Mouse (Mus musculus) liver, embryonic 16.5 days (tissue): ENCODE results near the gene Serinc4. TPM values are rescaled to one million over a fixed set of nuclear protein-coding genes. Genes with fewer than 3 reads are reported as not detected.

ENCODE experiments used
- ATAC-seq: fragments of 200-750 bp; cut with Nextera tagmentation; 2 replicates; pipeline ENCODE4 v1.8.0; 2017; ENCODE audit warnings: low read depth, mild to moderate bottlenecking, moderate number of reproducible peaks, moderate library complexity
- H3K27ac ChIP-seq: fragments of 300-500 bp; sonication (generic); 2 replicates; pipeline ENCODE4 v1.5.1; 2014; ENCODE audit warnings: mild to moderate bottlenecking, low read length
- H3K27me3 ChIP-seq: fragments of 300-500 bp; sonication (generic); 2 replicates; pipeline ENCODE4 v1.6.1; 2014; ENCODE audit warnings: low read depth, low read length, mixed read lengths; ENCODE audit not compliant: control insufficient read depth, insufficient read depth
- H3K36me3 ChIP-seq: fragments of 300-500 bp; sonication (generic); 2 replicates; pipeline ENCODE4 v1.6.1; 2014; ENCODE audit warnings: mild to moderate bottlenecking; ENCODE audit not compliant: control insufficient read depth, insufficient read depth
- H3K4me1 ChIP-seq: fragments of 300-500 bp; sonication (generic); 2 replicates; pipeline ENCODE4 v1.6.1; 2014; ENCODE audit warnings: low read depth, low read length, mixed read lengths; ENCODE audit not compliant: control insufficient read depth
- H3K4me2 ChIP-seq: fragments of 300-500 bp; sonication (generic); 2 replicates; pipeline ENCODE4 v1.6.1; 2014; ENCODE audit warnings: low read depth, low read length, mixed read lengths
- H3K4me3 ChIP-seq: fragments of 300-500 bp; sonication (generic); 2 replicates; pipeline ENCODE4 v1.5.1; 2014; ENCODE audit warnings: low read depth, mild to moderate bottlenecking, low read length
- H3K9ac ChIP-seq: fragments of 300-500 bp; sonication (generic); 2 replicates; pipeline ENCODE4 v1.6.1; 2014; ENCODE audit warnings: low read depth, low read length
- H3K9me3 ChIP-seq: fragments of 300-500 bp; sonication (generic); replicated peaks from 2 replicates; pipeline ENCODE4 v1.6.1; 2016; ENCODE audit warnings: low read length; ENCODE audit not compliant: control insufficient read depth
- WGBS: fragments of 180-500 bp; shearing (Covaris S2); extraction: QIAGEN DNeasy Blood & Tissue Kit; methylation state at CpG from one replicate; pipeline ENCODE4 v1.1.7; 2014; ENCODE audit not compliant: insufficient replicate concordance; 5-methylcytosine and 5-hydroxymethylcytosine counted together
- polyA plus RNA-seq: library from polyadenylated mRNA; unstranded; fragments of >200 nt; fragmentation: Nextera tagmentation; extraction: Ambion mirVana; gene quantifications from 2 replicates; pipeline ENCODE4 v1.2.1, GENCODE M21; 2015

The Serinc4 gene
- polyA plus RNA-seq, 1 experiment from 2014 or later = 0.05 TPM

DNA sequence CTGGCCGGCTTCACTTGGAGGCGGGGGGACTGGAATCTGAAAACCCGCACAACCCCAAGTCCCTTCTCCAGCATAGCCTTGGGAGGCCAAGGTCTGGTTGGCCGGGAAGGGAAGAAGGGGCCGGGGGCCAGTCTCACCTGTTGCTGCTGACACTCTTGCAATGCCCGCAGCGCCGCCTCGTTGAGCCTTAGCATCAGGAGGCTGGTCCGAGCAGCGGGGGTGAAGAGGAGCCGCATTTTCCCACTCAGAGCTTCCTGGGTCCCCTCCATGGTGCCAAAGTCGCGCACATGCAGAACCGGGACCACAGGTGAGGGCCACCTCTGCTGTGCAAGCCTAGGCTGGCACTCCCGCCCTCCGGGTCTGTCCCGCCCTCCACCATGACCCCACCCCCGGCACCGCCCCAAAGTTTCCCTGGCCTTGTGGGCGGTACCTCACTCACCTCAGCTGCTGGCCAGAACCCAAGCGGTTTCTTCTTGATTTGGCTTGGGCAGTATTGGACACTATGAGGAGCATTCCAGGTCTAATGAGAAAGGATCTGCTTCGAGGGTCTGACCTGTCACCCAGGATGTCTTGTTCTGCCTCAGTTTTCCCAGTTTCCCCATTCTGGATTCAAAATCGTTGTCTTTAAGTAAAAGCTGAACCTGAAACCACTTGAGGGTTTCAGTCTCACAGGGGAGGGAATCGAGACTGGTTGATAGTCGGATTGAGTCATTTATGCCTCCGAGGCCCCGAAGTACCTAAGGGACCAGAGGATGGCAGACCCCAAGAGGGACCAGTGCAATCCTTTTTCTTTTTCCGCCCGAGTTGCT lies 14.1 kb downstream of the Serinc4 start:
- Histone ChIP-seq H3K4me3 (peak overlapping the region; percentile 62), H3K36me3 (peaks cover 10% of the 10 kb centered on the region), H3K27me3 (peaks cover 12% of the 10 kb centered on the region), H3K4me2 (peak overlapping the region; percentile 92), H3K27ac (peak overlapping the region; percentile 48; the same call in 1 of the 2 replicates), H3K9me3 (no peaks in the 10 kb centered on the region), H3K9ac (peak overlapping the region; percentile 54), H3K4me1 (peaks cover 16% of the 10 kb centered on the region)
- ATAC-seq = peak; percentile 97
- WGBS = 3% methylated on average over 30 of the region's 30 CpGs

DNA sequence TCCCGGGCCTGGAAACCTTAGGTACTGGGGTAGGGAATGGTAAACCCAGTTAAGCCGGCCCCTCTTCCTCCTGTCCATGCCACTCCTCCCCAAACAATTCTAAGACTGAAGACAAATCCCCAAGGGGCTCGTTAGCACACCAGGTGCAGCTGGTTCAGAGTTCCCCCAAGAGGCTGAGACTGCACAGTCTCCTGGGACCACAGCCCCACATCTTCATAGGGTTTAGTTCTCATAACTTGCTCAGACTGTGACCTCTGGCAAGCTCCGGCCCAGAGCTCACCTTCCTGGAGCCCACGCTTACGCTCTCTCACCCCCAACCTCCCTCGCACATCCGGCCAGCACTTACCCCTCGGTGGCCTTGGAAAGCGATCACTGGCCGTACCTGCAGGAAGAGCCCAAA lies 14.8 kb downstream of the Serinc4 start:
- H3K9ac ChIP-seq = peak overlapping the region; percentile 49; the same call in 1 of the 2 replicates
- no peaks in the 10 kb centered on the region for H3K9me3 ChIP-seq
- peaks cover 15% of the 10 kb centered on the region for H3K36me3 ChIP-seq
- peaks cover 16% of the 10 kb centered on the region for H3K4me1 ChIP-seq
- peaks cover 12% of the 10 kb centered on the region for H3K27me3 ChIP-seq
- ATAC-seq = peak; percentile 23
- no peak overlapping the region for H3K27ac ChIP-seq
- H3K4me3 ChIP-seq = peak overlapping the region; percentile 62
- H3K4me2 ChIP-seq = peak overlapping the region; percentile 92
- 14% methylated on average over 11 of the region's 11 CpGs for WGBS

DNA sequence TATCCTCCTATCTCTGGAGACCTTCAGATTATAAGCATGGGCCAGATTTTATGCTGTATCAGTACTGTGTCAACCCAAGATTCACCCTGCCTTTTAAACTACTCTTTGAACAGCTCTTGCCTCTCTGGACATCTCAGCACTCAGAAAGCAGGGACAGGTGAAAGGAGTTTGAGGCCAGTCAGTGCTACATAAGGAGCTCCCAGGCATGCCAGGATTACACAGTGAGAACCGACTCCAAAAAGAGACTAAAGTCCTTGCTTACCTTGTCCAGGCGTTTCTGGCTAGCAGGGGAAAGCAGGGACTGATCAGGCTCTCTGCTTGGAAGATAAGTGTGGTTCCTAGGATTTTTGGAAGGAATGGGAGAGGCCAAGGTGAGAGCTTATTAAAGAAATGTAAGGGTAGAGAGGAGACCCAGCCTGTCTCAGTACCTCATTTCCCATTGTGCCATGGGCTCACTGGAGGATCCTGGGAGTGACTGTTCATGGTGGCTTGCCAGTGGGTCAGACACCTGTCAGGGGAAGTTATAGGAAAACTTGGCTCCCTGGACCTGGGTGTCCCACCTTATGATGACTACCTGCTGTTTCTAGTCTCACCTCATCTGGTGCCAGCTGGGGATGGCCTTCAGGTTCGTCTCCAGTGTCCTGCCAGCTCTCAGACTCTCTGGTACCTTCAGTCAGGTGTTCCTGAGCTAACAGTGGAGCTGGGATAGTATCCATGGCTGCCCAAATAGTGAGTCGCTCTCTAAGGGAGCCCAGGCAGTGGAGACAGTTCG lies 15.6 kb downstream of the Serinc4 start:
- no peak overlapping the region for H3K4me3 ChIP-seq
- H3K27ac ChIP-seq = no peak overlapping the region
- 44% methylated on average over 5 of the region's 5 CpGs for WGBS
- H3K9ac ChIP-seq = no peak overlapping the region
- no peak overlapping the region for H3K4me2 ChIP-seq
- H3K27me3 ChIP-seq = peaks cover 12% of the 10 kb centered on the region
- no peak for ATAC-seq
- H3K36me3 ChIP-seq = peaks cover 15% of the 10 kb centered on the region
- peaks cover 16% of the 10 kb centered on the region for H3K4me1 ChIP-seq
- H3K9me3 ChIP-seq = no peaks in the 10 kb centered on the region

DNA sequence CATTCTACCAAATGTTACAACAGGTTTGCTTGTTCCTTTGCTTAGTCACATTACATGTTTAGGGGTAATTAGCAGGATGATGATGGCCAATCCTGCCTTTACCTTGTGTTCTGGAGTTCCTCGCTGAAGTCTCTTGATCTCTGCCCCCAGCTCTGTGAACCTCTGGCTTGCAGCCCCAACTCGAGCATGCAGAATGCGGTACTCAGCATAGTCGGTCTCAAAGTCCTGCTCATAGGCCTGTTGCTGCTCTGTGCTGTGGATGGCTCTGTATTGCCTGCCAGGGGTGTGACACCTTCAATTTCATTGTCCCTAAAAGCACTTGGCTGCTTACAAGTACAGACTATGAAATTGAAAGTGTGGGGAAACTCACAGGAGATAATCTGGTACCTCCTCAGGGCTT lies 16.8 kb downstream of the Serinc4 start:
- Histone ChIP-seq H3K27ac (no peak overlapping the region), H3K4me3 (no peak overlapping the region), H3K4me1 (peaks cover 16% of the 10 kb centered on the region), H3K27me3 (peaks cover 12% of the 10 kb centered on the region), H3K9ac (no peak overlapping the region), H3K9me3 (no peaks in the 10 kb centered on the region), H3K4me2 (no peak overlapping the region), H3K36me3 (peaks cover 23% of the 10 kb centered on the region)
- 62% methylated on average over 4 of the region's 4 CpGs for WGBS
- ATAC-seq = no peak

DNA sequence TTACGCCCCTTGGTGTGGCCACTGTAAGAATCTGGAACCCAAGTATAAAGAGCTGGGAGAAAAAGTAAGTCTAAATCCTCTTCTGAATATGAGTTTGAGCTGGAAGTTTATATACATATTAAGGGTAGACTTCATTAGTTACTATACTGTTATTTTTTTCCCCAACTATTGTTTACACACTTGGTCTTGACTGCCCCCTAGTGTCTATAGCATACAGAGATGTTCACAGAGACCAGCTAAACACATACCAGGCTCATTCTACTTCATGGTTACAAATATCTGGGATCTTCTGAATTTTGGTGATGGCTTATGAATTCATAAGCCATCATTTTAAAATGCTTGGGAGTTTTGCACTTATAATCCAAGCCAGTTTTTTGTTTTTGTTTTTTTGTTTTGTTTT lies 21.7 kb downstream of the Serinc4 start:
- H3K27me3 ChIP-seq = no peaks in the 10 kb centered on the region
- H3K36me3 ChIP-seq = peaks cover 64% of the 10 kb centered on the region
- no peak overlapping the region for H3K4me3 ChIP-seq
- ATAC-seq = no peak
- no peaks in the 10 kb centered on the region for H3K9me3 ChIP-seq
- WGBS = 94% methylated on average over 1 of the region's 1 CpGs
- H3K27ac ChIP-seq = no peak overlapping the region
- H3K9ac ChIP-seq = no peak overlapping the region
- no peak overlapping the region for H3K4me2 ChIP-seq
- no peaks in the 10 kb centered on the region for H3K4me1 ChIP-seq

DNA sequence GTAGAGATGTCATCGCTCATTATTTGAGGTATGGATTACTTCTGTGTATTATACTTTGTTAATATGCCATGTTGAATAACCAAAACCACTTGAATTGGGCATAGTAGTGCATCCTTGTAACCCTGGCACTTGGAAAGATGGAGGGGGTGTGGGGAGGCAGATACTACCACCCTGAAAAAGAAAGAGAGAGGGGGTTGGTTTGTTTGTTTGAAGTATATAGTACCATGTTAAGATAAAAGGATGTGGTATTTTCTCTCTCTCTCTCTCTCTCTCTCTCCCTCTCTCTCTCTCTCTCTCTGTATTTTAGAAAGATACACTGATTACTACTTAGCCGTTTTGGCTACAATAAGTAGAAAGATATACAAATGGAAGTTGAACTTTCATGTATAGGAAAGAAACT lies 30.7 kb downstream of the Serinc4 start:
- Histone ChIP-seq H3K9me3 (no peaks in the 10 kb centered on the region), H3K36me3 (peaks cover 30% of the 10 kb centered on the region), H3K4me1 (no peaks in the 10 kb centered on the region), H3K9ac (no peak overlapping the region), H3K27ac (no peak overlapping the region), H3K4me2 (no peak overlapping the region), H3K4me3 (no peak overlapping the region), H3K27me3 (no peaks in the 10 kb centered on the region)
- 69% methylated on average over 2 of the region's 2 CpGs for WGBS
- no peak for ATAC-seq

DNA sequence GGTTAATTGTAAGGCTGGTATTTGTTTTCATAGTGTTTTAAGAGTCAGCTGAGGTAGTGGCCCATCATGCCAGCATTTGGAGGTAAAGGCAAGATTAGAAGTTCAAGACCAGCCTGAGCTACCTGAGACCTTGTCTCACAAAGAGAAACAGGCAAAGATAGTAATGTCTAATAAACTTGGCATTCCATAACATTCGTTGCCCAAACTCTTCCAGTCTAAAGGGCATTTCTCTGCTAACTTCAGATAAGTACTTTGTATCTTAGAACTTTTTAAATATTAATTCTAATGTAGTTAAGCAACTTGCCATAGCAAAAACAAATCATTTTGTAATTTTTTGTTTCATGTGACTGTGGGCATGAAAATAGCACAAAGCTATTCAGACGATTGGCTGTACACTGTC lies 33.4 kb downstream of the Serinc4 start:
- no peaks in the 10 kb centered on the region for H3K9me3 ChIP-seq
- peaks cover 15% of the 10 kb centered on the region for H3K36me3 ChIP-seq
- H3K27ac ChIP-seq = no peak overlapping the region
- no peak for ATAC-seq
- H3K9ac ChIP-seq = no peak overlapping the region
- 64% methylated on average over 2 of the region's 2 CpGs for WGBS
- H3K4me2 ChIP-seq = no peak overlapping the region
- no peaks in the 10 kb centered on the region for H3K27me3 ChIP-seq
- no peak overlapping the region for H3K4me3 ChIP-seq
- no peaks in the 10 kb centered on the region for H3K4me1 ChIP-seq

DNA sequence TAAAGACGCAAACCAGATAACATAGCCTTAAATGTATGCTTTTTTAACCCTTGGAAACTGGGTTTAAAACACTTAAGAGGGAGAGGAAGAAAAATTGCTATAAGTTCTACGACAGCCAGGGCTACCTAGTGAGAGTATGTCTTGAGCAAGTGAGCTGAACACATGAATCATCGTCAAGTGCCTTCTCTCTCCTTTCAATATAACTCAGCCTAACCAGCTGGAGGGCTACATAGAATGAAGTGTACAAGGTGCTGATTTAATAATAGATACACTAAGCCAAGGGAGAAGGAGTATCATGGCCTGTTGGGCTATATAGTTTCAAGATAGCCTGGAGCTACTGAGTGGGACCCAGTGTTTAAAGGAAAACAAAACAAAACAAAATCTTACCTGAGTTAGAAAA lies 38.1 kb downstream of the Serinc4 start:
- Histone ChIP-seq H3K9ac (no peak overlapping the region), H3K27ac (no peak overlapping the region), H3K4me3 (no peak overlapping the region), H3K36me3 (peaks cover 9% of the 10 kb centered on the region), H3K9me3 (no peaks in the 10 kb centered on the region), H3K4me1 (peaks cover 12% of the 10 kb centered on the region), H3K4me2 (no peak overlapping the region), H3K27me3 (no peaks in the 10 kb centered on the region)
- 83% methylated on average over 3 of the region's 3 CpGs for WGBS
- ATAC-seq = no peak

DNA sequence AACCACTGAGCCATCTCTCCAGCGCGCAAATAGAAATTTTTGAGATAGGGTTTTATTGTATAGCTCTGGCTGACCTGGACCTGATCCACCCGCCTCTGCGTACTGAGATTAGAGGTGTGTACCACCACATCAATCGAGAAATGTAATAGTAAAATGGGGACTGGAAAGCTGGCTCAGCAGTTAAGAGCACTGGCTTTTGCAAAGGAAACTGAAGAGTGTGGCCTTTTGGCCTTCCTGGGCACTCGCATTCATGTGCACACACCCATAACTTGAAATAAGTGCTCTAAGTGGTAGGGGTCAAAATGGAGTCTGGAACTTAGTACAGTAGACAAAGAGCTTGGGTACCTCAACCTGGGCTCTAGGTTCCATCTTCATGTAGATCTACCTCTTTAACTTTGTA lies 40.2 kb downstream of the Serinc4 start:
- Histone ChIP-seq H3K4me3 (no peak overlapping the region), H3K27me3 (no peaks in the 10 kb centered on the region), H3K4me1 (peaks cover 18% of the 10 kb centered on the region), H3K9ac (no peak overlapping the region), H3K36me3 (peaks cover under 1% of the 10 kb centered on the region; the same call in 1 of the 2 replicates), H3K27ac (no peak overlapping the region), H3K4me2 (no peak overlapping the region), H3K9me3 (no peaks in the 10 kb centered on the region)
- ATAC-seq = no peak
- 81% methylated on average over 6 of the region's 6 CpGs for WGBS
